Mouse (Mus musculus) cortical plate, adult 2 months (tissue): ENCODE measurements around the gene Apob. TPM values are rescaled to one million over a fixed set of nuclear protein-coding genes. Genes with fewer than 3 reads are reported as not detected.

Source experiments
- H3K27ac ChIP-seq: fragments of 200-500 bp; 2 replicates; pipeline ENCODE4 v1.5.1; 2012; ENCODE audit warnings: low read length, control low read depth, inconsistent platforms; ENCODE audit not compliant: insufficient read depth
- H3K4me1 ChIP-seq: fragments of 200-500 bp; 2 replicates; pipeline ENCODE4 v1.6.1; 2011; ENCODE audit warnings: low read length; ENCODE audit not compliant: control insufficient read depth, insufficient read depth
- H3K4me3 ChIP-seq: fragments of 200-500 bp; 2 replicates; pipeline ENCODE4 v1.5.1; 2011; ENCODE audit warnings: mild to moderate bottlenecking, low read length, control low read depth; ENCODE audit not compliant: insufficient read depth
- CTCF ChIP-seq: fragments of 200-500 bp; IDR thresholded peaks from 2 replicates; pipeline ENCODE4 v1.5.1; 2011; ENCODE audit warnings: mild to moderate bottlenecking, control low read depth, low read length; ENCODE audit not compliant: insufficient read depth; ENCODE audit errors: extremely low read depth
- POLR2A ChIP-seq: fragments of 200-500 bp; IDR thresholded peaks from 2 replicates; pipeline ENCODE4 v1.6.1; 2011; ENCODE audit warnings: mild to moderate bottlenecking, low read length, control low read depth; ENCODE audit not compliant: insufficient read depth; ENCODE audit errors: extremely low read depth
- polyA plus RNA-seq: library from polyadenylated mRNA; depleted of rRNA; stranded (reverse); fragments of >200 nt; gene quantifications from 2 replicates; pipeline ENCODE4 v1.2.3, GENCODE M21; 2012; rRNA removed

Apob gene
- polyA plus RNA-seq, 1 experiment: under 0.01 TPM

- Histone ChIP-seq H3K4me1 (no peaks in the 10 kb centered on the region), H3K4me3 (no peak overlapping the region), H3K27ac (no peak overlapping the region)
- TF ChIP-seq CTCF: no peak
- TF ChIP-seq POLR2A: no peak
Observed at GRCm38 (mm10) chr12:8031595-8032358, 54.3 kb downstream of the Apob start.

- no peak overlapping the region for H3K4me3 ChIP-seq
- no peaks in the 10 kb centered on the region for H3K4me1 ChIP-seq
- H3K27ac ChIP-seq: no peak overlapping the region
- TF ChIP-seq POLR2A: no peak
- TF ChIP-seq CTCF: no peak
Observed at GRCm38 (mm10) chr12:8032359-8032755, 54.9 kb downstream of the Apob start.

- H3K4me3 ChIP-seq: no peak overlapping the region
- no peak overlapping the region for H3K27ac ChIP-seq
- TF ChIP-seq POLR2A (no peak), CTCF (no peak)
- no peaks in the 10 kb centered on the region for H3K4me1 ChIP-seq
Observed at GRCm38 (mm10) chr12:8038081-8038730, 60.8 kb downstream of the Apob start.

- Histone ChIP-seq H3K4me3 (no peak overlapping the region), H3K27ac (no peak overlapping the region), H3K4me1 (no peaks in the 10 kb centered on the region)
- TF ChIP-seq POLR2A (no peak), CTCF (no peak)
Observed at GRCm38 (mm10) chr12:8042626-8043394, 65.4 kb downstream of the Apob start.

GRCm38 (mm10) chr12:8047046-8047445 lies 69.6 kb downstream of the Apob start:
- no peak overlapping the region for H3K4me3 ChIP-seq
- H3K4me1 ChIP-seq: no peaks in the 10 kb centered on the region
- H3K27ac ChIP-seq: no peak overlapping the region
- TF ChIP-seq CTCF: no peak
- no peak for TF ChIP-seq POLR2A

GRCm38 (mm10) chr12:8047789-8048309 lies 70.4 kb downstream of the Apob start:
- TF ChIP-seq POLR2A (no peak), CTCF (no peak)
- Histone ChIP-seq H3K27ac (no peak overlapping the region), H3K4me3 (no peak overlapping the region), H3K4me1 (no peaks in the 10 kb centered on the region)

GRCm38 (mm10) chr12:8056001-8056640 lies 78.7 kb downstream of the Apob start:
- no peak overlapping the region for H3K27ac ChIP-seq

GRCm38 (mm10) chr12:8059576-8059975 lies 82.1 kb downstream of the Apob start:
- no peaks in the 10 kb centered on the region for H3K4me1 ChIP-seq
- TF ChIP-seq CTCF (peak; percentile 88), POLR2A (no peak)
- H3K27ac ChIP-seq: no peak overlapping the region
- H3K4me3 ChIP-seq: no peak overlapping the region

More at GRCm38 (mm10) chr12:8056001-8056640, 78.7 kb downstream of the Apob start:
- Histone ChIP-seq H3K4me1 (no peaks in the 10 kb centered on the region), H3K4me3 (no peak overlapping the region)
- no peak for TF ChIP-seq POLR2A
- no peak for TF ChIP-seq CTCF

GRCm38 (mm10) chr12:8063363-8064065 lies 86.1 kb downstream of the Apob start:
- H3K4me1 ChIP-seq: no peaks in the 10 kb centered on the region
- TF ChIP-seq POLR2A (no peak), CTCF (no peak)
- no peak overlapping the region for H3K27ac ChIP-seq
- H3K4me3 ChIP-seq: no peak overlapping the region

Other genes with a start within 250 kb of the Apob start
- 47.3 and 54.7 TPM in 2 replicates for gene Ldah, start 230.5 kb downstream of the Apob start, polyA plus RNA-seq